Mouse (Mus musculus) heart, postnatal 0 days (tissue): ENCODE data around the gene Catsperd. TPM values are rescaled to one million over a fixed set of nuclear protein-coding genes. Genes with fewer than 3 reads are reported as not detected.

ENCODE experiments used
- ATAC-seq: fragments of 200-750 bp; cut with Nextera tagmentation; 2 replicates; pipeline ENCODE4 v1.8.0; 2017; ENCODE audit warnings: low read depth, moderate number of reproducible peaks, moderate library complexity; ENCODE audit not compliant: insufficient read depth
- DNase-seq: peaks from one replicate; pipeline ENCODE4 v3.0.0-alpha.2; 2016; ENCODE audit warnings: low spot score
- H3K27ac ChIP-seq: fragments of 300-500 bp; sonication (generic); 2 replicates; pipeline ENCODE4 v1.5.1; 2014; ENCODE audit warnings: low read depth, mild to moderate bottlenecking
- H3K27me3 ChIP-seq: fragments of 300-500 bp; sonication (generic); 2 replicates; pipeline ENCODE4 v1.6.1; 2014; ENCODE audit warnings: low read length, mixed read lengths; ENCODE audit not compliant: control insufficient read depth, insufficient read depth
- H3K36me3 ChIP-seq: fragments of 300-500 bp; sonication (generic); replicated peaks from 2 replicates; pipeline ENCODE4 v1.6.1; 2014; ENCODE audit warnings: low read length, mixed read lengths; ENCODE audit not compliant: control insufficient read depth, insufficient read depth
- H3K4me1 ChIP-seq: fragments of 300-500 bp; sonication (generic); 2 replicates; pipeline ENCODE4 v1.6.1; 2014; ENCODE audit warnings: antibody characterized with exemption; ENCODE audit not compliant: control insufficient read depth, insufficient read depth
- H3K4me2 ChIP-seq: fragments of 300-500 bp; sonication (generic); 2 replicates; pipeline ENCODE4 v1.6.1; 2014; ENCODE audit warnings: low read depth, mild to moderate bottlenecking, low read length, moderate library complexity
- H3K4me3 ChIP-seq: fragments of 300-500 bp; sonication (generic); 2 replicates; pipeline ENCODE4 v1.5.1; 2014; ENCODE audit warnings: low read depth, low read length
- H3K9ac ChIP-seq: fragments of 300-500 bp; sonication (generic); replicated peaks from 2 replicates; pipeline ENCODE4 v1.6.1; 2014; ENCODE audit warnings: low read depth, low read length, mixed read lengths
- H3K9me3 ChIP-seq: fragments of 300-500 bp; sonication (generic); replicated peaks from 2 replicates; pipeline ENCODE4 v1.6.1; 2016; ENCODE audit warnings: low read length; ENCODE audit not compliant: control insufficient read depth
- CTCF ChIP-seq: IDR thresholded peaks from 2 replicates; pipeline ENCODE4 v1.5.1; 2016; ENCODE audit warnings: antibody characterized with exemption, control low read depth, low read depth
- EP300 ChIP-seq: IDR thresholded peaks from 2 replicates; pipeline ENCODE4 v1.6.1; 2016; ENCODE audit warnings: antibody characterized with exemption, low read depth
- WGBS: fragments of 180-500 bp; shearing (Covaris S2); extraction: QIAGEN DNeasy Blood & Tissue Kit; methylation state at CpG from one replicate; pipeline ENCODE4 v1.1.7; 2014; 5-methylcytosine and 5-hydroxymethylcytosine counted together
- polyA plus RNA-seq: library from polyadenylated mRNA; unstranded; fragments of >200 nt; fragmentation: Nextera tagmentation; extraction: Ambion mirVana; gene quantifications from 2 replicates; pipeline ENCODE4 v1.2.1, GENCODE M21; 2015
- total RNA-seq: library from RNA; depleted of rRNA; stranded (reverse); fragments of >200 nt; gene quantifications from 2 replicates; pipeline ENCODE4 v1.2.3, GENCODE M21; 2014; ENCODE audit warnings: low replicate concordance

Gene Catsperd
- total and polyA plus RNA-seq, 2 experiments from 2014 or later = 0.20 TPM; not detected in 1

DNA sequence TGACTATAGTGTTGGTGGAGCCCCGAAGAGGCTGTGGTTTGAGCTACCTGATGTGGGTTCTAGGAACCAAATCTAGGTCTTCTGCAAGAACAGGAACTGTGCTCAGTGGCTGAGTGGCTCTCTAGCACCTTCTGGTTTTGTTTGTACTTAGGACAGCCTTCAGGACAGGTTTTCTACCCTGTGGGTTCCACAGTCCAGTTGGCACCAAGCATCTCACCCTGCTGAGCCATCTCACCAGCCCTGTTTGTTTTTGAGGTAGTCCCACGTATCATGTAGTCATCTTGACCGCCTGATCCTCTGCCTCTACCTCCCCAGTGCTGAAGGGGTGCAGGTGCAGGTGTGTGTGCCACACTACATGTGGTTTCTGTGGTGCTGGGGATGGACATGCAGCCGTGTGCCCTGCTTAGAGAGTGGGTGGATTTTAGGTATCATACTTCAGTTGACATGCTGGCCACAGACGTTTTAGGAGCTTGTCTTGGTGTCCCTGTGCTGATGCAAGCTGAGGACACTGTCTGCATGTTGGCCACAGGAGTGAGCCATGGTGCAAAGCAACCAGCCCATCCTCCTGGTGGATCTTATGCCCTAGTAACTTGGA lies 55.7 kb downstream of the Catsperd start:
- Histone ChIP-seq H3K4me2 (no peak overlapping the region), H3K9me3 (no peaks in the 10 kb centered on the region), H3K36me3 (peaks cover 35% of the 10 kb centered on the region), H3K27me3 (no peaks in the 10 kb centered on the region), H3K27ac (no peak overlapping the region), H3K4me3 (no peak overlapping the region), H3K9ac (no peak overlapping the region), H3K4me1 (0 out of 2 replicates have a peak, but pooled peaks cover 5% of the 10 kb centered on the region)
- 79% methylated on average over 5 of the region's 5 CpGs for WGBS
- DNase-seq (no peak), ATAC-seq (no peak)
- TF ChIP-seq EP300 (no peak), CTCF (no peak)

DNA sequence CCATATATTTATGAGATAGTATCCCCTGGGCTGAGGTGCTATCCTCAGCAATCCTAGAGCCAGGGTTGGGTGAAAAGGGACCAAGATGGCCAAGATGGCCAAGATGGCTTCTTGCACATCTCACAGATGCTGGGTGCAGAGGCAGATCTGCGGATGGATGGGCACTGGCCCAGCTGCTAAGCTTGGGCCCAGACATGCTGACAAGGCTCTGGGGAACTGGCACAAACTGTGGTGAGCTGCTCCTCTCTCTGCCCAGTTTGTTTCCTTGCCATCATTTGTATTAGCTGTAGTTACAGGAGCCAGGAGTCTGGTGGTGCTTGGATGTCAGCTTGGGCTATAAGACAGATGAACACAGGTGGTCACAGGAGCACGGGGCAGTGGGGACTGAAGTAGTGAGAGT lies 56.7 kb downstream of the Catsperd start:
- Histone ChIP-seq H3K4me3 (no peak overlapping the region), H3K9ac (no peak overlapping the region), H3K27me3 (no peaks in the 10 kb centered on the region), H3K27ac (no peak overlapping the region), H3K36me3 (peaks cover 39% of the 10 kb centered on the region), H3K4me2 (no peak overlapping the region), H3K9me3 (no peaks in the 10 kb centered on the region), H3K4me1 (0 out of 2 replicates have a peak, but pooled peaks cover 5% of the 10 kb centered on the region)
- no peak for ATAC-seq
- no peak for DNase-seq
- TF ChIP-seq EP300 (no peak), CTCF (no peak)
- WGBS = 85% methylated on average over 2 of the region's 2 CpGs

DNA sequence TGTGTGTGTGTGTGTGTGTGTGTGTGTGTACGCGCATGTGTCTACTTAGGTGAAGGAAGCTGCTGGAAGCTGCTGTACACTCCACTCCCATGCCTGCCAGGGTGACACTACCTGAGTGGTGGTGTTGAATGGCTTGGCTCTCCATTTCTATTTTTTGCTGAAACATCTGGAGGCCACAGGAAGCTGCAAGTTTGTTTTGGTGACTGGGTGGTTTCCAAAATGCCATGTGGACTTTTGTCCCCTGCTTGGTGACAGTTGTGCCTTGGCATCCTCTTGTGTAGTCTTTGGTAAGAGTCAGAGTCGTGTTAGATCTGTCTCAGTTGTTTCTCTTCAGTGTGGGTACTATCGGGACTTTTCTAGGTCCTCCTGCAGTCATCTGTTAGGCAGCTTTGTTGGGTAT lies 58.9 kb downstream of the Catsperd start:
- 83% methylated on average over 4 of the region's 4 CpGs for WGBS
- Histone ChIP-seq H3K9ac (no peak overlapping the region), H3K27me3 (no peaks in the 10 kb centered on the region), H3K27ac (no peak overlapping the region), H3K4me3 (no peak overlapping the region), H3K4me1 (0 out of 2 replicates have a peak, but pooled peaks cover 5% of the 10 kb centered on the region), H3K4me2 (no peak overlapping the region), H3K36me3 (peaks cover 37% of the 10 kb centered on the region), H3K9me3 (no peaks in the 10 kb centered on the region)
- no peak for DNase-seq
- no peak for ATAC-seq
- TF ChIP-seq CTCF (no peak), EP300 (no peak)

DNA sequence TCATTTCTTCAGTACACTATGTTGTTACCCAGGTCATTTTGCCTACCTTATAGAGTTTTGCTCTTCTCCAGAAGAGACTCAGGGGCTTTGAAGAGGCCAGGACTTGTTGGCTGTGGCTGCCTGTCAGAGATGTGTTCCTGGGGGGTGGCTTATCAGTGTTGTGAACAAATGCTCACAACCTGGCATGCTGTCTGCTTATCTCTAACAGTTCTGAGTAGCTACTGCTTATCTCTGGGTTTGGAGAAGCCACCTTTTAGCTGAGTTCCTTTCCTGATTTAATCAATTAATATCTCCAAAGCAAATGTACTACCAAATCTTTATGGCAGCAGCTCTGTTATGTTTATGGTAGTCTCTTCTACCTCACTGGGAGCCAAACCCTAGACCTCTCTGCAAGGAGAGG lies 60.1 kb downstream of the Catsperd start:
- no peak for DNase-seq
- no peak overlapping the region for H3K27ac ChIP-seq
- H3K4me2 ChIP-seq = no peak overlapping the region
- no peak for ATAC-seq
- H3K4me3 ChIP-seq = no peak overlapping the region
- H3K9me3 ChIP-seq = no peaks in the 10 kb centered on the region
- peaks cover 46% of the 10 kb centered on the region for H3K36me3 ChIP-seq
- TF ChIP-seq CTCF (no peak), EP300 (no peak)
- no peaks in the 10 kb centered on the region for H3K27me3 ChIP-seq
- H3K9ac ChIP-seq = peak overlapping the region; percentile 25; the same call in 1 of the 2 replicates
- H3K4me1 ChIP-seq = no peaks in the 10 kb centered on the region

DNA sequence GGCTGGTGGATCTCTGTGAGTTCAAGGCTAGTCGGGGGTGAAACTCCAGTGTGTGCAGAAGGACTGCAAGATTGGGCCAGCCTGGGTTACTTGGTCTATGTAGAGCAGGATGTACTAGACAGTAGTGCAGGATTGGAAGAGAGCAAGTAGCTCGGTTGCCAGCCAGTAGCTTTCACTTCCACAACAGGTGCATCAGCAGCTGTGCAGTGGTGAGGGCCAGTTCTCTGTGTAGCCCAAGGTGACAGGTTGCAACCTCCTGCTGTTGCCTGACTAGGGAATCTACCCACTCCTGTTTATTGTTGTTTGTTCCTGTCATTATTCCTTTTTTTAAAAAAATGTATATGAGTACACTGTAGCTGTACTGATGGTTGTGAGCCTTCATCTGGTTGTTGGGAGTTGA lies 60.7 kb downstream of the Catsperd start:
- Histone ChIP-seq H3K4me2 (no peak overlapping the region), H3K4me1 (peaks cover 6% of the 10 kb centered on the region; the same call in 1 of the 2 replicates), H3K9ac (no peak overlapping the region), H3K9me3 (no peaks in the 10 kb centered on the region), H3K27ac (no peak overlapping the region), H3K36me3 (peaks cover 52% of the 10 kb centered on the region), H3K4me3 (no peak overlapping the region), H3K27me3 (no peaks in the 10 kb centered on the region)
- ATAC-seq (no peak), DNase-seq (no peak)
- TF ChIP-seq CTCF (no peak), EP300 (no peak)
- 79% methylated on average over 2 of the region's 2 CpGs for WGBS

DNA sequence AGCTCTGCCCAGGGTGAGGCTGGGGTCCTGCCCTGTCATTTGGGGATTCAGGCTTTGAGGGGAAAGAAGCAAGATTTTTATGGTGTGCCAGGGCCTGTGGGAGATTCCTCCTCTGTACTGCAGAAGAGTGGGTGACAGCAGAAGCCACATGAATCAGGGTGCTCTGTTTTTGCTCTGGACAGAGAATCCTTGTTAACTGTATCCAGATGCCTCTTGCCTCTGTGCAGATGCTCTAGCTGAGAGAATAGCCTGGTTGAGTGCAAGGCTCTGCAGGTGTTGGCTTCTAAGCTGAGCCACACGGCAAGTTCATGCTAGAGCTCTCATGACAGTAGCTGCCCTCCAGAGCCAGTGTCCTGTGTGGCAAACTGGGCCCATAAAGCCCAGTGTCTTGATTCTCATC lies 65.5 kb downstream of the Catsperd start:
- H3K4me3 ChIP-seq = no peak overlapping the region
- no peak for ATAC-seq
- H3K27ac ChIP-seq = no peak overlapping the region
- no peak overlapping the region for H3K4me2 ChIP-seq
- DNase-seq = no peak
- H3K27me3 ChIP-seq = no peaks in the 10 kb centered on the region
- no peak overlapping the region for H3K9ac ChIP-seq
- no peak for TF ChIP-seq EP300
- TF ChIP-seq CTCF = no peak
- WGBS = 33% methylated on average over 1 of the region's 1 CpGs
- H3K4me1 ChIP-seq = peaks cover 11% of the 10 kb centered on the region; the same call in 1 of the 2 replicates
- H3K9me3 ChIP-seq = no peaks in the 10 kb centered on the region
- H3K36me3 ChIP-seq = peaks cover 55% of the 10 kb centered on the region
